Mouse (Mus musculus) CD8-positive naive resting alpha-beta T cell, adult 2 months (primary cell): ENCODE results near the gene Pnpla5.
"Not testable (repeated sequence)": the region's sequence is repeated elsewhere in the genome, so short reads cannot be mapped to it uniquely, and the experiment has no call there.

Experiments
- DNase-seq, 2 experiments: peaks; one replicate each; pipeline ENCODE4 v3.0.0; 2022; ENCODE audit warnings: low read depth in 2 of 2, low spot score in 2 of 2

Gene Pnpla5

DNA sequence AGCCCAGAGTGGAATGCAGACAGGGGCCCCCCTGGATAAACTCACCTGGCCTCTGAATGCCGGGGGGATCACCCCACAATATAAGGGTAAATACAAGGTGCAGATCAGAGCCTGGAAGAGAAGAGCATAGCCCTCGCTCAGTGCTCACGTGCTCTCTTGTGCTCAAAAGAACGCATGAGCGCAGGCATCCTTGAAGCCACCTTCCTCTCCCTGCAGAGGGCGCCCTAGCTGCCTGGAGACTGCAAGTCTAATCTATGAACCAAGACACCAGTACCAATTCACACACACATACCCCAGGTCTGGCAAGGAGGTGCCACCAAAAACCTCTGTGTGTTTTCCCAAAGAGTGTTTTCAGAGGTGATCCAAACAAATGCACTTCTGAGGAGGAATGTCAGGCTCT lies 2.4 kb downstream of the Pnpla5 start:
- no peak for DNase-seq

DNA sequence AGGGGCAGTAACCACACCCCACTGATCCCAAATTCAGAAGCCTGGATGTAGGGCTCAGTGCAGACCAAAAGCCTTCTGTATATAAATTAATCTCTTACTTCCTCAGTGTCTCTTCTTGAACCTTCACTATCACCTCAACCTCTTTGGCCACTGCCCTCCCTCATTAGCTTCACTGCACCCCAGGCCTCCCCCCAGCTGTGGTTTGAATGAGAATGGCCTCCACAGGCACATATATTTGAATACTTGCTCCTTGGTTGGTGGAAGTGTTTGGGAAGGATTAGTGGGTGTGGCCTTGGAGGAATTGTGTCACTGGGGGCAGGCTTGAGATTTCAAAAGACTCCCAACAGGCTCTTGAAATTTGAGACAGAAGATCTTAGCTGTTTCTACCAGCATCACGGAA lies 6.5 kb downstream of the Pnpla5 start:
- no peak for DNase-seq

DNA sequence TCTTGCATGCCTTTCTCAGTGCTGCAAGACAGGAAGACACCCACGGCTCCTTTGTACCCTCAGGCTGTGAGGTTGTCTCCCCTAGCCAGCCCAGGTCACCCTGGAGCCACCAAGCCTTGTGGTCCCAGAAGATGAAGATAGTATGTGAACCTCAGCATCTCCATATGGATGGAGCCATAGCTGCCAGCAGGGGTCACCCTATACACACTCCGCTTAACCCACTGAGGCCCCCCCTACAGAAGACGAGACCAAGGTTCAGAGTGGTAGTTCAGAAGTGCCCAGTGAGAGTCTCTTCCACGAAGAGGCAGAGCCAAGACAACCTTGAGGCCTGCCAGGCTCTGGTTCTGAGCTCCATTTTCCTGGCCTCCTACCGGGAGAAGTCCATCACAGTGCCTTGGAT lies 7.2 kb downstream of the Pnpla5 start:
- DNase-seq: no peak

DNA sequence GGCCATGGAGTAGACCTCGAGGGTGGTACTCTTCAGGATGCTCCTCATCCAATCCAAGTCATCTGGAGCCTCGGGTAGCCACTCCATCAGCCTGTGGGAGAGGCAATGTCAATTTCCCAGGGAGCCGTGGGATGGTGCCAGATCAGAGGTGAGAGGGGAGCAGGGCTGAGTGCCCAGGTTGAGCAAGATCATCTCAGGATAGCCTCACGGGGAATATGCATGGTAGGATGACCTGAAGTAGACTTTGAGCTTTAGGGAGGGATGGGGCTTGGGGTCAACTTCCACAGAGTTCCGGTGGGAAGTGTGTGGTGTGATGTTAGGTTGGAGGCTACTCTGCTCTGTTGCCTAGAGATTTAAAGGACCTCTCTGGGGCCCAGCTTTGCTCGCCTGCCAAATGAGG lies 9.1 kb downstream of the Pnpla5 start:
- DNase-seq: no peak

DNA sequence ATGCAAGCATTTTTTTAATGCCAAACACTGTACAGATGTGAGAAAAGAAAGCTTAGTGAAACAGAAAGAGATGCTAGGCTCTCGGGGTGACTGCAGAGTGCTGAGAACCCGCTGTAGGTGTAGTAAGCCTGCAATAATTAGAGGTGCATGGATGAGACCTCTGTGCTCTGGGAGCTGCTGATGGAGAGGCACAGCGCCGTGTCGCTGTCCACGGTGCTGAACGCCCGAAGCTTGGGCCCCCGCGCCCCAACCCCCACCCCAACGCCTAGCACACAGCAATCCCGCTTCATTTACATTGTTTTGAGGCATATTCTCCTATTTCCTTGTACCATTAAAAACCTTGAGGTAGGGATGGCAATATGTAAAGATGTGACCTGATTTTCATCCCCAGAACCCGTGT lies 14.1 kb downstream of the Pnpla5 start:
- no peak for DNase-seq

DNA sequence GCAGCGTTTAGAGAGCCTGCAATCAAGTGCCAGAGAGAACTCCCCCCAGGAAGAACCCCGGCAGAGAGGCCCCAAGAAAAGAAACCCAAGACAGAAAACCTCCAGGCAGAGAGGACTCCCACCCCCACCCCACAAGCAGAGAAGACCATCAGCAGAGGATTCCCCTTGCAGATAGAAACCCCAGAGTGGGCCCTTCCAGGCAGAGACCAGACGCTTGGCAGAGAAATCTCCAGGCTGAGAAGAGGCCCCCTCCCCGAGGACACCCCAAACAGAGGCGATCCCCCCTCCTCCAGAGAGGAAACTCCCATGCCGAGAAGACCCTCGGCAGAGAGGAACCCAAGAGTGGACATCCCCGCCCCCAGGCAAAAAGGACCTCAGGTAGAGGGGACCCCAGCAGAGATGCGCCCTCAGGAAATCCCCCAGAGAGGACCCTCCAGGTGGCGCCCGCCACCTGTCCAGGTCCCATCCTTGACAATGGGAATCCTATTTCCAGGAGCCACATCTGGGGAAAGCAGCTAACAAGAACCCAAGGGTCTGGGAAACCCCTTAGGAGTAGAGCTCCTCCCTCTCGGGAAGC lies 17.0 kb downstream of the Pnpla5 start:
- no peak for DNase-seq

DNA sequence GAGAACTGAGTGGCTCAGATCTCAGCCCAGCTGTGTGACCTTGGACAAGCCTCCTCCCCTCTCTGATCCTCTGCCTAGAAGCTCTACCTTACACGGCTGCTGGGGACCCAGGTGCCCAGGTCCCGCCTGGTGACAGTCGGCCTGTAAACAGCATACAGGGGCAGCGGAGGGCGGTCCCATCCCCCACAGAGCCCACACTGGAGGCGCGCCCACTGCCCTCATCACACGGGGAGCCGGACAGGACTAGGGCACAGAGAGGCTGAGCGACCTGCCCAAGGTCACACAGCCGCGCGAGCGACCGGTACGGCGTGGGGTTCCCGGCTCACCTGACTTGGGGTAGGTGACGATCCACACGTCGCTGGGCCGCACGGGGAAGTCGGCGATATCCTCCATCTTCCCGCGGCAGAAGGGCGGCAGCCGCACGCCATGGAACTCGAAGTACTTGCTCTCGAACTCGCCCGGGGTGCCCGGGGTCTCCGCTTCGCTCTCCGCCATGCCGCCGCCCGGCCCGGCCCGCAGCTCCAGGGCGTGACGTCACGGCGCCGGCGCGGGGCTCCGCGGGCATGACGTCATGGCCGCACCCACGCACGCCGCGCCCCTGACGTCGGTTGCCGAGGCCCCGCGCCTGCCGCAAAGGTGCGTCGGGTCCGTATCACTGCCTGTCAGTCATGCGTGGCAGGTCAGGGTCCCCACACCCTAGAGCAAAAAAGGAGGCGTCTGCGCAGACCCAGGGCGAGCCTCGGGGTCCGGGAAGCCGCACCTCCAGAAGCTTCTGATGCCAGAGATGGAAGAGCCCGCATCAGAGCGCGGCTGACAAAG lies 17.7 kb downstream of the Pnpla5 start, which contains the start of gene Sult4a1:
Gene Sult4a1, minus strand, starts transcription at position 650 of the 819 bp plus-strand sequence.
- no peak for DNase-seq

DNA sequence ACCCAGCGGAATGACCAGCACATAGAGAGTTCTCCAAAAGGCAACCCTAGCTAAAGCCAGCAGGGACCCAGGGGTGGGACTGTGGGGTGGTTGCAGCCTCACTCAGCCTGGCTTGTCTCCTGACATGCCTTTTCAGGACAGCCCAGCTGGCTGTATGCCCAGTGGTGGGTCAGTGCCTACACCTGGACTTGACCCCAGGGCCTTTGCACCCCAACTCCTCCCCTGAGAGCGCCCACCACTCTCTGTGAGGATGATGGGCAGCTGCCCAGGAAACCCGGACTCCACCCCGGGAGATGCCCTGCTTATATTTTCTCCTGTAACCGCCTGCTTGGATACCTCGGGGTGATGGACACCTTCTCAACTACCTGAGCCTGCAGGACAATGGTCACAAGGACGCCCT lies 18.3 kb downstream of the Pnpla5 start:
- no peak for DNase-seq

DNA sequence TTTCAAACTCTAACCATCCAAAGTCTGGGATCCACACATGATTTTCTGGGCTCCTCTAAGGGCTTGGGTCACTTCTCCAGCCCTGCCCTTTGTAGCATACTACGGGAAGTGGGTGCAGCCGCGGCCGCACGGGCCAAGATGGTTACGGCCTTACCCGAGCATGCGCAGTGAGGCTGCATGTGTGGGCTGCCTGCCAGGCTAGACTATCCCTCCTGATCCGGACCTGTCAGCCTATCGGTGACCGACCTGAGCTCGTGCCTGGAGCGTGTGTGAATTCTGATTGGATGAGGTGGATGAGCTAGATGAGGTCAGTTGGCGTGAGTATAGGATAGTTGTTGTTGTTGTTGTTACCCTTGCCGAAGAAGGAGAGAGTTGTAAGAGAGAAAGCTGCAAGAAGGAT lies 25.4 kb downstream of the Pnpla5 start:
- not testable (repeated sequence) for DNase-seq

DNA sequence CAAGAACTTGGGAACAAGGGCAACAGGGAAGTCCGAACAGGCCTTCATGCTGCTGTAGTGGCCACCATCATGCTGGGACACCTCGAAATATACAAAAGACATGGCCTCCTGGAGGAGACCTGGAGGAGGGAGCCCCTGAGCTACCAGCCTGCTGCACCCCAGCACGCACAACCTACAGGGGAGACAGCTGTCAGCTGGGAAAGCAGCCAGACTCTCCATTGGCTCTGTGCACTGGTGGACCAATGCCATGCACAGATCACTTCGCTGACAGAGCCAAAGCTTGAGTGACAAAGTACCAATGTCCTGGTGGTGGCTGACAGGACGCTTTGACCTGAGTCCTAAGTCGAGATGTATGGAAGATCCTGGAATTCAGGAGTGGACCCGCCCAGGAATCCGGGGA lies 26.9 kb downstream of the Pnpla5 start:
- DNase-seq: no peak

DNA sequence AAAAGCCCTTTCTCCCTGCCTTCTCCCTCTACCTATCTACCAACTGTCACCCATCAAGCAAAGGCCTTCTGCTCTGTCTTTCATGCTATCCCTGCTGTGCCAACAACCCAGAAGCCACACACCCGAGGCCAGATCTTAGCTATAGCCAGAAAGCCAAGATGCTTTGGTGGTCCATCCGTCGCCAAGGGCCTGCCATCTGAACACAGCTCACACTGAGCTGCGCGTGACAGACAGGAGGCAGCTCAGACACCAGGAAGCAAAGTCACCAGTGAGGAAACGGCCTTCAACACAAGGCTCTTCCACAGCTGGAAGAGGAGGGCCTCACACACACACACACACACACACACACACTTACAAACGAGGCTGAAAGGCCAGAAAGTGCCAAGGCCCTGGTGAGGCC lies 28.1 kb downstream of the Pnpla5 start:
- no peak for DNase-seq

DNA sequence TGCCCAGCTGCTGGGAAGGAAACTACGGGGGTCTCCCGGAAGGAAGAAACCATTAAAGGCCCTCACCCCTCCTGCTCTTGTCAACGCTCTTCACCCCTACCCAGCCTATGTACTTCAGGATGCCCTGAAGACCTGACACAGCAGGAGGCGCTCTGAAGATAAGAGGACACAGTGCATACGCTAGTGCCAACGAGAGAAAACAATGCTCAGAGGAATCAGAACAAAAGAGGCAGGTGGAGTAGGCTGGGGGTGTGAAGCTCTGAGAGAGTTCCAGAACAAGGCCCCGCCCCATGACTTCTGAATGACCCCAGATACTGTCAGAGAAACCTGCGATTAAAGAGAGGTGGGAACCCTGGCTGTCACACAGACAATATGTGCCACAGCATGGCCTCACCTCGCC lies 36.2 kb downstream of the Pnpla5 start:
- no peak for DNase-seq

DNA sequence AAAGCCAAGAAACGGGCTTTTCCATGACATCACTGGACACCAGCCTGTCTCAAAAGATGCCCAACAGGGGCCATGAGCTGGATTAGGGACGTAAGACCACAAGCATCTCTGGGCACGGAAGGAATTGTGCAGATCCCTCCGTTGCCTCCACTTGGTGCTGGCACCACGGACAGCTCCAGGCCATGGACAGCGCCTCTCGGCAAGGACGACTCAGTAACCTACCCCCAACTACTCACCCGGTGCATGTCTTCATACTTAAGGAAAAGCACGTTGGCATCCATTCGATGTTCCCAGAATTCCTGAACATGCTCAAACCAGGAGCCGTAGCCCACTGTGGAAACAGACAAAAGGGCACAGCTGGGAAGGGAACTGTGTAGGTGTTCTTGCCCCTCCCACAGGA lies 36.6 kb downstream of the Pnpla5 start:
- no peak for DNase-seq

DNA sequence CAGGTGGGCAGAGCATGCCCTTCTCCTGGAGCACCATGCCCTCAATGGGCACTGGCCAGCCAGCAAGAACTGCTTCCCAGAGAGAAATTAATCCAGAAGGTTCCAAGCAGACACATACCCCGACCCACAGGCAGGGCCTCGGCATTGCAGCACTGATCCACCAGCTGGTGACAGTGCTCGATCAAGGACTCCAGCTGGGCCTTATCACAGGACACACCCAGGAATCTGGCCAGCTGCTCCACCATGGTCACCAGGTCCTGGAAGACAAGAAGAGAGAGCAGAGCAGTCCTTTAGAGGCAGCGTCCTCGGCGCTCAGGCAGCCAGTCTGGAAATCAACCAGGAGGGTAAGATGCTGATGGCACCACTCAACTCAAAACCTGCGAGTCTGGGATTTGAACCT lies 42.9 kb downstream of the Pnpla5 start:
- no peak for DNase-seq

DNA sequence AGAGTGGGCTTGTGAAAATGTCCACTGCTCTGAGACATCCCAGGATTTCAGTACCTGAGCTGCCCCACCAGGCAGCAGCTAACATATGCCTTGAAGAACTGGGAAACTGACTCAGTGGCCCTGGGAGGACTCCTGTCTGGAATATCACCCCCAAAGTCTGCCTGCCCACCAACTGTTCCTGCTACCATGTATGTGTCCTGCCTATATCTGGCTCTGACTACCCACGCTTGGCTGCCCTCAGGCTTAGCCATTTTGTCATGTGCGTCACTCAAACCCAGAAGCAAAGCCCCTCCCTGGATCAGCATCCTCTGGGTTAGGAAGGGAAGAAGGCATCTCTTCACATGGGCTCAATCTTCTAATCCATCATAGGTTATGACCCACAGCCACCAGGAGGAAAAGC lies 43.5 kb downstream of the Pnpla5 start:
- DNase-seq: no peak

DNA sequence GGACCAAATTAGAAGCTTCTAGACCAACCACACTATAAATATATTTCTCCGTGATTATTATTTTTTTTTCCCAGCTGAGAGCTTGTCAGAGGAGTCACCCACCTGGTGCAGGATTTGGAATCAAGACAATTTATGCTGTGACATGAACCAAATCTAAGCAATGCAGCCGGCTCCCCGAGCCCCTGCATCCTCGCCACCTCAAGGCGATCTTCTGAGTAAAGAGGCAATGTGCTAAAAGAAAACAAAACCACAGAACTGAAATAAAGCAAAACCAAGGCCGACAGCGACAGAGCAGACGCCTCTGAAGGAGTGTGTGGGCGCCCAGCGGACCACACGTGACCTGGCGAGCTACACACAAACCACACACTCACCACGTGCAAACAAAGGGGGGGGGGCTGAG lies 44.3 kb downstream of the Pnpla5 start:
- DNase-seq: no peak

DNA sequence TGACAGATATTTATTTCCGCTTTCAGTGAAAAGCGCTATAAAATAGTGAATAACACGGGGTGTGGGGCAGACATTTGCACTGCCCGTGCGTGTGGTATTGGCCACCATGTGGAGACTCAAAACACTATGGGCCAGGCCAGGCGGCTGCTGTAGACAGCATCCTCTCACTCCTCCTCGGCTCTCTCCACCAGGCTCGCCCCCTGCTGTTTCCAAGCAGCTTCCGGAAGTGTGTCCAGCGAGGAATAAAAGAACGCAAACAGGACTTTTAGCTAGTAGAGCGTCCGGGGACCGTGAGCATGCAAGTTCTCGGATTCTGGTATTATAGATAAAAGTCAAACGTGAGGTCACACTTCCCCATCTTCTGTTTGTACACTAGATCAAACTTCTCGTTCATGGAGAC lies 45.8 kb downstream of the Pnpla5 start:
- no peak for DNase-seq

DNA sequence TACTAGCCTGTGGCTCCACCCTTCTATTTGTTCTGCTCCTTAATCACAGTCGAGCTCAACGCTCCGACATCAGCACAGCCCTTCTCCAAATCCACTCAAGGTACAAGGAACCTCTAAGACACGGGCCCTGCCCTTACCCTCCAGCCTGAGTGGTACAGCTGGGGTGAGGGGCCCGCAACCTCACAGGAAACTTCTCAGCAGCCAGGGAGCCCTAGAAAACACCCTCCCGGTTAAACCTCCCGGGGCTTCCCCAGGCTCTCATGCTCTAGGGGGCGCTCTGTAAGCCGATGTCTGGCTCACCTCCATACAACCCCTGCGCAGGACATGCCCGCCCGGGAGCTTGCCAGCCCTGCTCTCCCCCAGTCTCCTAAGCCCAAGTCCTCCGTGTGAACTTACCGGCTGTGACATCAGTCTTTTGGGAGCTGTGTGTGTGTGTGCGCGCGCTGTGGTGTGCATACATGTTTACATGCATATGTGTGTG lies 48.2 kb downstream of the Pnpla5 start:
- no peak for DNase-seq

DNA sequence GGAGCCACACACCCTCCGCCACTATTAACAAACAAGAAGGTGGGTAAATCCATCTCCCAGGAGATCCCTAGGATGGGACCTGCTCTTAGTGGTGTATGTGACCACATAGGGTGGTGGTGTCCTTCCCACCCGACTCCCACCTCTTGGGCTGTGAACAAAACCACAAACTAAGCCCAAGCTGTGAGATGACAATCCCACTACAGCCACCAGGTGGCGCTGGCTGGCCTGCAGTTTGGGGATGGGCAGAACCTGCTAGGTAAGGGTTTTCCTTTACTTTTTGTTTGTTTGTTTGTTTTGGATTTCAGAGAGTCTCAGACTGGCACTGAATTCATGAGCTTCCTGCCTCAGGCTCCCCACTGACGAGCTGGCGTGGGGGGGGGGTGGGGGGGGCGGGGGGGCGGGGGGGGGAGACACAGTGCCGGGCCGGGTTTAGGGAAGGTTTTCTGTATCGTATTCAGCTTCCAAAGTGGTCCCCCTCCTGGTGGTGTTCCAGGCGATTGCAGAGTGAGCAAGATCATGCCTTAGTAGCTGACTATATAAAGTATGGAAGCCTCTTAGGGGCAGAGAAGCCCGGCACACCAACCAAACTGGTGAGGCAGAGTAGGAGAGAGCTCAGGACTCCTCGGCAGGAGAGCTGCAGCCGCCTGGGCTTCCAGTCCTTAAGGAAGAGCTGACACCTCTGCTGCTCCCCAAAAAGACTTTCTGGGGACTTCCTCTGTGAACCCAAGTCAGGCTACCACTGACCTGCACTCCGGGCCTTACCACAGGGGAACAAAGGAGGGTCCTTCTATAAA lies 48.9 kb downstream of the Pnpla5 start:
- DNase-seq: peak in 1 of 2 experiments; percentile 26

DNA sequence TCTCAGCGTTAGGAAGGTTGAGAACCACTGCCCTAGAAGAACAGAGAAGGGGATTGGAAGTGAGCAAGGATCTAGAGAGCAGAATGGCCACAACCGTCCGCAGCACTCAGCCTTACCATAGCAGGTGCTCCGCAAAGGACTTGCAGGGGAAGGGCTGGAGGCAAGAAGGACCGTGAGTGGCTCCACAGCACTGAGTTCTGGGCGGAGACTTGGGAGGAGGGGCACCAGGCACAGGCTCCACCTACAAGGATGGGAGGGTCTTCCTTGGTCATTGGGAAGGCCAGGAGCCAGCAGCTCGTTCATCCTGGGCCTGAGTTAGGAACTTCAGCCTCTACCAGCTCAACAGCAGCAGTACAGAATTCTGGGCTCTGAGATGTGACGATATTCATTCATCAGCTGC lies 49.9 kb downstream of the Pnpla5 start:
- DNase-seq: no peak

DNA sequence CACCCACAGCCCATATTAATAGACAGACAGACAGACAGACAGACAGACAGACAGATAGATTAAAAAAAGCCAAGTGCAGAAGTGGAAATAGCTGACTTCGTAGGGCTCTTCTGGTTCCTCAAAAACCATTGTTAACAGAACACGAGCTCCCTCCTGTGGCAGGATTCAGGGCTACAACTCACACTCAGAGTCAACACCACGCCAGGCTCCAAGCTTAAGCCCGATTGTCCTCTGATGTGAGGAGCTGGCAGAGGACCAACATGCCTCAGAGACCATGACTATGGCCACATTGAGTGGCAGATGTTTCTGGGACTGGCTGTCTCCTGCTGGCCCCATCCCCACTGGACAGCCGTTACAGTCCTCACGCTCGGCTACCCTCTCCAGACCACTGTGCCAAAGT lies 50.7 kb downstream of the Pnpla5 start:
- no peak for DNase-seq

DNA sequence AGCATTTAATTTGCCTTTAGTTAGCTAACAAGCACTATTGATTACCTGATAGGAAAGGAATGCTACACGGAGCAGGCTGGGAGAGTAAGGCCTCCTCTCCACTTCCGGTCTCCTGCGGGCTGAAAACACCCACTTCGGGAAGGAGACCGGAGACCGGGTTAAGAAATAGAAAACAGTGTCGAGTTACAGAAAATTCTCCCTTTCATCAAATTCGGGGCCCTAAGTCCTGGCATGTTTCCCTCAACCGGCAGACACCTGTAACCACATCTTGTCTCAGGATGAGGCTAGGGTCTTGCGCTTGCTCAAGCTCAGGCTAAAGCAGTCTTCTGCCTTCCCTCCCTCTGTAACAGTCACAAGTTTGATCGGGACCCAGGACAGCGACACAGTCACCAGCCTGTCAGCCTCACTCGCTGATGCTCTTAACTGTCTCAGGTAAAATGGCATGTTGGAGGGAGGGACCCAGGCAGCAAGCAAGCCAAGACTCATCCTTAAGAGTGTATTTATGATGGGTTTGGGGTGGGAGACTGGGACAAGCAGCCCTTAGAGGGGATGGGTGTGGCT lies 52.8 kb downstream of the Pnpla5 start:
- no peak for DNase-seq
